Mouse (Mus musculus) embryonic fibroblast, embryonic 13.5 days (primary cell): ENCODE measurements at regions not wholly inside any gene's neighbourhood (a gene's known extent, or its start where the extent isn't known, plus 50 kb on each side); places are given as distances from the start of the nearest gene placed in this dataset.

Experiments
- CTCF ChIP-seq: IDR thresholded peaks from 2 replicates; pipeline ENCODE4 v1.5.1; 2011; ENCODE audit warnings: mild to moderate bottlenecking, control low read depth, low read length, moderate library complexity, borderline replicate concordance; ENCODE audit not compliant: insufficient read depth
- POLR2A ChIP-seq: IDR thresholded peaks from 2 replicates; pipeline ENCODE4 v1.6.1; 2011; ENCODE audit warnings: low read depth, mild to moderate bottlenecking, control low read depth, low read length, moderate library complexity

DNA sequence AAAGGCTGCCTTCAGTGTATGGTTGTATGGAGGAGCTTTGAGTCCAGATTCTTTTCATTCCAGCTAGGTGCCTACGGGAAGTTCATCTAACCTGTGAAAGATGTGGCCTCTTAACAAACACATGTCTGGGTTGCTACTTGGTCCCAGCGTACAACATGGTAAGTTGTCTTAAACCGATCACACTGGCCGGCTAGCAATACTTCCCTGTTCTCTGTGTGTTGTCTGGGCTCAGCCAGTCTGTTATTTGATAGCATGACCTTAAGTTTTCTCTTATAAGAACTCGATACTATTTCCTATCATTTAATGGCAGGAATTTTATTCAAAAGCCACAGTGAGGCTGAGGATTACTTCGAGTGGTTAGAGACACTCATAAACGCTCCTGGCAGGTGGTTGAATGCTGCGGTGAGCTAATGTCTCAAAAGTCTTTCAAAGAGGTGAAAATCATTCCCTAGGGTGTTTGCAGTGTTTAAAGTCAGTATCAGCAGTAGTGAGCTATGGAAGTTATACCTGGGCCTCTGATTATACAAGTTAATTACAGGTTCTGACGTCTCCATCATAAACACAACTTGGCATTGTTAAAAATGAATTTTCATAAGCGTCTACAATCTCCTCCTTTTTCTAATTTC is 414.2 kb downstream of the Irx1 start:
- TF ChIP-seq CTCF (no peak), POLR2A (no peak)
